Mouse (Mus musculus) neural tube, embryonic 11.5 days (tissue): ENCODE data around the gene Sec14l4. TPM values are rescaled to one million over a fixed set of nuclear protein-coding genes. Genes with fewer than 3 reads are reported as not detected.

ENCODE experiments used
- ATAC-seq: fragments of 200-750 bp; cut with Nextera tagmentation; 2 replicates; pipeline ENCODE4 v1.8.0; 2017; ENCODE audit warnings: moderate number of reproducible peaks, mild to moderate bottlenecking, moderate TSS enrichment, moderate library complexity; ENCODE audit not compliant: insufficient read depth, low FRiP score, low TSS enrichment
- DNase-seq: peaks from one replicate; pipeline ENCODE4 v3.0.0-alpha.2; 2015; ENCODE audit warnings: low spot score
- H3K27ac ChIP-seq: fragments of 300-500 bp; sonication (generic); 2 replicates; pipeline ENCODE4 v1.5.1; 2014; ENCODE audit warnings: low read depth, mild to moderate bottlenecking, low read length
- H3K27me3 ChIP-seq: fragments of 300-500 bp; sonication (generic); 2 replicates; pipeline ENCODE4 v1.6.1; 2014; ENCODE audit warnings: mild to moderate bottlenecking, low read length, mixed read lengths; ENCODE audit not compliant: control insufficient read depth, insufficient read depth
- H3K36me3 ChIP-seq: fragments of 300-500 bp; sonication (generic); 2 replicates; pipeline ENCODE4 v1.6.1; 2014; ENCODE audit warnings: mild to moderate bottlenecking, low read length, moderate library complexity, mixed read lengths; ENCODE audit not compliant: control insufficient read depth, insufficient read depth
- H3K4me1 ChIP-seq: fragments of 300-500 bp; sonication (generic); 2 replicates; pipeline ENCODE4 v1.6.1; 2014; ENCODE audit warnings: low read length, mixed read lengths; ENCODE audit not compliant: control insufficient read depth, insufficient read depth
- H3K4me2 ChIP-seq: fragments of 300-500 bp; sonication (generic); 2 replicates; pipeline ENCODE4 v1.6.1; 2014; ENCODE audit warnings: low read depth, mild to moderate bottlenecking, moderate library complexity
- H3K4me3 ChIP-seq: fragments of 300-500 bp; sonication (generic); 2 replicates; pipeline ENCODE4 v1.5.1; 2014; ENCODE audit warnings: low read depth, low read length
- H3K9ac ChIP-seq: fragments of 300-500 bp; sonication (generic); 2 replicates; pipeline ENCODE4 v1.6.1; 2014; ENCODE audit warnings: mild to moderate bottlenecking, low read length
- H3K9me3 ChIP-seq: fragments of 300-500 bp; sonication (generic); 2 replicates; pipeline ENCODE4 v1.6.1; 2016; ENCODE audit warnings: low read length; ENCODE audit not compliant: control insufficient read depth
- WGBS: fragments of 180-500 bp; shearing (Covaris S2); extraction: QIAGEN DNeasy Blood & Tissue Kit; methylation state at CpG from one replicate; pipeline ENCODE4 v1.1.7; 2014; 5-methylcytosine and 5-hydroxymethylcytosine counted together
- polyA plus RNA-seq: library from polyadenylated mRNA; unstranded; fragments of >200 nt; fragmentation: Nextera tagmentation; extraction: Ambion mirVana; gene quantifications from 2 replicates; pipeline ENCODE4 v1.2.1, GENCODE M21; 2014

Sec14l4 gene
- polyA plus RNA-seq, 1 experiment from 2014 or later: not detected

DNA sequence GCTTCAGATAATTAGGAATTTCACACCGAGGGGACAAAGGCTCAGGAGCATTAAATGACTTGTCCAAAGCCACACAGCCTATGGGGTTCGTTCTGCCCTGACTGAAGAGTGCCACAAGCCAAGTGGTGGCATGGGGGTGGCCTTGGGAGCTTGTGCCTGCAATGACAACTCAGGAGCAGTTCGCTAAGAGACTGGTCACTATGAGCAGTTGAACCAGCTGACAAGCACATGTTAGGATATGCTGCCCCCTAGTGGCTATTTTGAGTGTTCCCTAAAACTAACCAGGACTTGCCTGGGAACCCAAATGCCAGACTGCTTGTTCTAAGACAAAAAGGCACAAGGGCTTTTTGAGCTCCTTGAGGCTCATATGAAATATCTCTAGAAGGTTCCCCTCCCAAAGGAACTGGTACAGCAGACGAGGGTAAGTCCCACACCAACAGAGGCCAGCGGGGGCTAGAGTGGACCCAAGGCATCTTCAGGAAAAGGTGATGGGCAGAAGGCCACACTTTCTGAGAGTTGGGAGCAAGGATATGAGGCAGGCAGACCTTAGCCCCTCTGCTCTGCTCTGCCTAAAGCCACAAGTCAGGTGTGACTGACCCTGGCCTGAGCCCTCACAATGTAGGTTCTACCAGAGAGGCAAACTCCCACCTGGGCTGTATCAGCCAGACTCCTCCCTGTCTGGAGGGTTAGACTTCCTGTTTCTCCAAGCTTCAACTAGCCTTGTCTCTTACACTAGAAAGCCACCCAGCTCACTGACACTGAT, 52.2 kb downstream of the Sec14l4 start:
- no peaks in the 10 kb centered on the region for H3K36me3 ChIP-seq
- no peak for ATAC-seq
- no peak overlapping the region for H3K4me3 ChIP-seq
- no peak overlapping the region for H3K9ac ChIP-seq
- DNase-seq: peak; percentile 50
- no peak overlapping the region for H3K4me2 ChIP-seq
- no peak overlapping the region for H3K27ac ChIP-seq
- H3K9me3 ChIP-seq: no peaks in the 10 kb centered on the region
- 32% methylated on average over 5 of the region's 5 CpGs for WGBS
- H3K27me3 ChIP-seq: no peaks in the 10 kb centered on the region
- no peaks in the 10 kb centered on the region for H3K4me1 ChIP-seq

DNA sequence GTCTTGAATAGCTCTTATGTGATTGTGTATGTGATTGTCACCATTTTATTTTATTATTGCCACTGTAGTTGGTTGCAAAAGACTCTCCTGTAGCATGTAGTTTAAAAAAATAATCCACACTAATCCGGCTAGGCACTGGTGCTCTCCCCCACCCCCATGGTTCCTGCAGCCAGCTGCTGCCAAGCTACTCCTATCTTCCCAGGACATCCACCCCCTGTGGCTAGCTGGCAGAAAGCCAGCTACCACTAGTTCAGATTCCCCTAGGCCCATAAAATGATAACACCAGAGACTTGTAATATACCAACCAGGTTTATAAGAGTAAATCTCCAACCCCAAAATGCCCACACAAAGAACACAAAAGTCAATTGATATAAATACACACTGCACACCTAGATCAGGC, 55.0 kb downstream of the Sec14l4 start:
- no peak for DNase-seq
- no peak overlapping the region for H3K27ac ChIP-seq

DNA sequence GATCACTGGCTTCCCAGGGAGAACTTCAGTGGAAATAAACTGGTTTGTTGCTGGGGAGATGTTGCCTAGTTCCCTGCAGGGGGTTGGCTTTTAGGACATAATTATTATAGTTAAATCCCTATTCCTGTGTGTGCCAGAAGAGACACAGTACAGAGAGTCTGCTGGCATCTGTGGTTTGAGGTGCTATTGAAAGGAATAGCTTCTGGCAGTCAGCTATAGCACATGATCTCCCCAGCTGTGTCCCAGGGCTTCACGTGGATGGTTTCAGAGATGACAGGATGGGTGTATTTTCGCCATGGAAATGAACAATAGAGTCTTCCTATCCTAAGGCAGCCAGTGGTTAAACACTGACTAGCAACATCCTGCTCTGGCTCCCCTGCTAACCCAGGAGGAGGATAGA, 56.0 kb downstream of the Sec14l4 start:
- Histone ChIP-seq H3K36me3 (peaks cover 2% of the 10 kb centered on the region; the same call in 1 of the 2 replicates), H3K27ac (no peak overlapping the region), H3K4me1 (no peaks in the 10 kb centered on the region), H3K4me3 (no peak overlapping the region), H3K4me2 (no peak overlapping the region), H3K9ac (no peak overlapping the region), H3K27me3 (no peaks in the 10 kb centered on the region), H3K9me3 (no peaks in the 10 kb centered on the region)
- ATAC-seq (no peak), DNase-seq (no peak)
- 61% methylated on average over 2 of the region's 2 CpGs for WGBS

More for the DNA sequence above, 55.0 kb downstream of the Sec14l4 start:
- Histone ChIP-seq H3K9me3 (no peaks in the 10 kb centered on the region), H3K4me2 (no peak overlapping the region), H3K36me3 (no peaks in the 10 kb centered on the region; the same call in 1 of the 2 replicates), H3K4me3 (no peak overlapping the region), H3K4me1 (no peaks in the 10 kb centered on the region), H3K27me3 (no peaks in the 10 kb centered on the region), H3K9ac (no peak overlapping the region)
- 81% methylated on average over 1 of the region's 1 CpGs for WGBS
- ATAC-seq: no peak

DNA sequence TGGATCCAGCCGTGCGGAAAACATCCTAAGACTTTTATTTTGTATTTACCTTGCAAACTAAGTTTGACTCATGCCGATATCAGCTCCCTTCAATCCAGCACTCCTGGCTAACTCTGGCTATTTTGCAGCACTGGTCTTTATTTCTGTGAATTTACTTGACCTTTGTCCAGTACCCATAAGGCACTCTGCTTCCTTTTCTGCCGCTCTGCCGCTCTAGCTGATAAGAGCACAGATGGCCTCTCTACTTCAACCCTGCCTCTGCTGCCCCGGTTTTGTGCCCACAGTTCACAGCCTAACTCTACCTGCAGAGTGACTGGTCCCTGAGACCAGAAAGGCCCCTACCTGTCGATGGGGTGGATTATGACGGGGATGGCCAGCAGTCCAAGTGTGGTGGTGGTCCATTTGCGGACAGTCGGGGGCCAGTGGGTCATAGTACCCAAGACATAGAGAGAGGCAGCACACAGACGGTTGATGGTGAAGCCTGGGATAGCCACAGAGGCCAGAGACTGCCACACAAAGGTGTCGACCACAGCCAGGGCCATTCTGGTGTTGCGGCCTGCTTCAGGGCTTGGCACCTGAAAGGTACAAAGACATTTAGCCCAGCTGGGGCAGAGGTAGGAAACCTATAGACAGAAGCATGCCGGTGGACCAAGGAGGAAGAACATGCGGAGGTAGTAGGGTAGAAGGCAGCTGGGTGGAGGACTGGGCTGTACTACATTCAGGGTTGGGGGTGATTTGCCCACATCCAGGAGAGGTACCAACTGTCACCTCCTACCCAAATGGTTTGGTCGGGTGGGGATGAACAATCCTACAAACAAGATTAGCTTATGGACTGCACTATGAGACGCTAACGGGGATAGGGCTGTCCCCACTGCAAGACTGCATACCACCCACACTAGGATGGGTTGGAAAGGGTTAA, 62.5 kb downstream of the Sec14l4 start:
- no peak overlapping the region for H3K9ac ChIP-seq
- no peaks in the 10 kb centered on the region for H3K9me3 ChIP-seq
- no peaks in the 10 kb centered on the region for H3K27me3 ChIP-seq
- DNase-seq (no peak), ATAC-seq (no peak)
- peaks cover 2% of the 10 kb centered on the region; the same call in 1 of the 2 replicates for H3K36me3 ChIP-seq
- 88% methylated on average over 18 of the region's 18 CpGs for whole genome bisulfite sequencing
- no peak overlapping the region for H3K27ac ChIP-seq
- peaks cover 13% of the 10 kb centered on the region for H3K4me1 ChIP-seq
- no peak overlapping the region for H3K4me2 ChIP-seq
- no peak overlapping the region for H3K4me3 ChIP-seq

DNA sequence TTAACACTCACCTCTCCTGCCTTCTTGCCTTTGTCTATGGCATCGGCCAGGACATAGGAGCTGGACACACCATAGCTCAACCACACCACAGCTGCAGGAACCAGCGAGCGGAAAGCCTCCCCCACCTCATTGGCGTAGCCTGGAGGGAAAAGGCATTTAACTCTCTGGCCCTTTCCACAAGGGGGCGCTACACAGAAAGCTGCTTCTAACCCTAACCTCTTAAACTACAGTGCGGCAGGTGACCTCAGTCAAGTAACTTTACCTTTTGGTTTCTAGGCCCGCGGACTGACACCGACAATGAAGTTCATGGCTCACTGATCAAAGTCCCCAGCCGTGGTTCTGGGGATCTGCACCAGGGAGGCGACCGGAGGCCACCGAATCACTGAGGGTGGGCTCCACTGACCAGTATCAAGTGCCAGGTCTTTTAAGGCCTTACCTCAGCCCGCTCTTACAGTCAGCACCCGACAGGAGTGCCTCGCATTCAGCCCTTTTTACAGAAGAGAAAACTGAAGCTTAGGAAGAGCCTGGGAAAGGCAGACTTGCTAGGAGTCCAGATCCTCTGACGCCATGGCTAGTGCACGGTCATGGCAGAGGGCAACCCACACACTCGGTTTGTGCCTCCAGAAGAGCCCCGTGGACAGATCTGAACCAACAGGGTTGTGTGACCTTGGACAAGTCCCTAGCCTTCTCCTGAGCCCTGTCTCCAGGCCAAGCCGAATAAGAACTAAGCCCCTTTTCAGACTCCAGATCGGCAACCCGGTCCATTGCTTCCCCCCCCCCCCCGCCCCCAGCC, 63.3 kb downstream of the Sec14l4 start:
- ATAC-seq (no peak), DNase-seq (peak; percentile 58)
- Histone ChIP-seq H3K27ac (no peak overlapping the region), H3K9ac (peak overlapping the region; percentile 42), H3K27me3 (no peaks in the 10 kb centered on the region), H3K9me3 (no peaks in the 10 kb centered on the region), H3K4me3 (peak overlapping the region; percentile 52), H3K4me2 (peak overlapping the region; percentile 85), H3K36me3 (peaks cover 2% of the 10 kb centered on the region; the same call in 1 of the 2 replicates), H3K4me1 (peaks cover 13% of the 10 kb centered on the region)
- 10% methylated on average over 23 of the region's 24 CpGs for WGBS

DNA sequence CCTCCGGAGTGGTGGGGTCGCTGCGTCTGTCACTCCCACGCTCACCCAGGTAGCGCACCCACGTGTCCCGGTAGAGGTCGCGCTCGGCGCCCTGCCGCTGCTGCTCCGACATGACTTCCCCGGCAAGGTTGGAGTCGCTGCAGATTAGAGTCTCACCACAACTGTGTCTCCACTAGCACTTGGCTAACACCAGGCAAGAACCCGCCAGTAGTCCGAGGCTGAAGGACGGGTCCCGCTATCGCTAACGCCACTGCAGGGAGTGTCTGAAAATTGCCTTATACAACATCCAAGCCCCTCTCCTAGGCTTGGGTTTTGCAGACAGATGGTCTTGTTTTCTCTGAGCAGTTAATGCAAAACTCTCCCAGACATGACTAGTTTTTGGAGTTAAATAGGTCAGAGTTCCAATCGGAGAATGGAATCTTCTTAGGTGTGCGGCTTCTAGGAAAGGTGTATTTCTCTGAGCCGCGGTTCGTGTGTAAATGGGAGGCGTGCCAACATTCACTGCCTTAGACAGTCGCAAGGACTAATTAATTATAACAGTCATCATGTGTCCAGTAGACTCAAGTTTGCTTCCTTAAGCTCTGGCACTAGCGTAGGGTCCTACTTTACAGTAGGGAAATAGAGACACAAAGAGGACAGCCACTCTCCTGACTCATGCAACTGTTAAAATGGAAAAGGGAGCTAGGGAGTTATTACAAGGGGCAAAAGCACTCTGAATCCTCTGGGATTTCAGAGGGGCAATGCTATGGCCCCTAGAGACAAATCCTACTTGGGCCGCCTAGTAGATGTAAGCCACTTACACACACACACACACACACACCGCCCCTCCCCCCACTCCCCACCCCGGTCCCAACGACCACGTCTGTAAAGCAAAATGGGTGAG, 64.2 kb downstream of the Sec14l4 start, which contains the start of gene Mtfp1:
Mtfp1 (minus strand) TSS at position 275 of the 883 bp plus-strand sequence.
- no peak for ATAC-seq
- H3K4me3 ChIP-seq: peak within 1 kb of the TSS; percentile 52
- H3K9me3 ChIP-seq: no peaks in the 10 kb centered on the region

DNA sequence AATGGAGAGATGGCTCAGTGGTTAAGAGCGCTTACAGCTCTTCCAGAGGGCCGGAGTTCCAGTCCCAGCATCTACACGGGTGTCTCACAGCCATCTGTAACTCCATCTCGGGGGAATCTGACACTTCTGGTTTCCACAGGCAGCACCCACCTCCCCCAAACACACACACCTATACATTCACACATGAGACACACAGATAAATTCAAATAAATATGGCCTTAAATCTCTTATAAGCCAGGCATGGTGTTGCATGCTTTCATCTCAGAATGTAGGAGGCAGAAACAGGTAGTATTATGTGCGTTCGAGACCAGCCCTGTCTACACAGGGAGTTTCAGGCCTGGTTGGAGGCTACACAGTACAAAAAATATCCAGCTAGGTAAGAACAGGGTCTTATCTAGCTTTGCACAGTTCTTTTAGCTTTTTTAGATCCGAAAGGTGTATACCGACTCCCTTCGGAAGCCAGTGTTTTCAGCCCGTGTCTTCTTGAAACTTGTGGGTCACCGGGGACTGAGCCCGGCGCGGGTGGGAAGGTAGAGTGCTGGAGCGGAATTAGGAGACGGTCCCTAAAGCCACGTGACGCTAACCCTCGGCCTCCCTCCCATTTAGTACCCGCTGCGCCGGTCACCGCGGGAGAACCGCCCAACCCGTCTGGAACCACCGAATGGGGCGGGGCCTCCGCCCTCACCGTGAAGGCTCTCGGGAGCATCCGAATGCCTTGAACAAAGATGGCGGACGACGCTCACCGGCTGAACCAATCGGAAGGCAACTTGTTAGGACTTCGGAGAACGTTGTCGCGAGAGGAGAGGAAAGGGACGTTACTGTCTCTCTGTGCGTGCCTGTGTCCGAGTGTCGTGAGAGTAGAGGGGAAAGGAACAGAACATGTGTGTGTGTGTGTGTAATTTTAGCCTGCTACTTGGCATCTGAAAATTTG, 65.1 kb downstream of the Sec14l4 start:
- Histone ChIP-seq H3K27me3 (no peaks in the 10 kb centered on the region), H3K36me3 (peaks cover 2% of the 10 kb centered on the region; the same call in 1 of the 2 replicates), H3K4me1 (peaks cover 13% of the 10 kb centered on the region), H3K9me3 (no peaks in the 10 kb centered on the region), H3K27ac (peak overlapping the region; percentile 81), H3K9ac (peak overlapping the region; percentile 79), H3K4me2 (peak overlapping the region; percentile 85), H3K4me3 (peak overlapping the region; percentile 43)
- peak; percentile 96 for ATAC-seq
- WGBS: 5% methylated on average over 45 of the region's 45 CpGs
- DNase-seq: peak; percentile 99

More for the DNA sequence above, 64.2 kb downstream of the Sec14l4 start, which contains the start of gene Mtfp1:
- H3K9ac ChIP-seq: peak within 1 kb of the TSS; percentile 42
- peaks cover 2% of the 10 kb centered on the region; the same call in 1 of the 2 replicates for H3K36me3 ChIP-seq
- H3K4me1 ChIP-seq: peaks cover 13% of the 10 kb centered on the region
- DNase-seq: peak; percentile 65
- peak within 1 kb of the TSS; percentile 51; the same call in 1 of the 2 replicates for H3K27ac ChIP-seq
- no peaks in the 10 kb centered on the region for H3K27me3 ChIP-seq
- WGBS: 9% methylated on average over 33 of the region's 34 CpGs
- H3K4me2 ChIP-seq: peak within 1 kb of the TSS; percentile 85
